Mouse (Mus musculus): ENCODE data around the gene Lrfn1.

The Lrfn1 gene

GRCm38 (mm10) chr7:28511441-28511840 is 59.7 kb downstream of the Lrfn1 start:
- DNase-seq (ENCODE audit: low spot score in 2 of 2), result no peak
